ENCODE assay signal across 8 mouse cellular contexts in the genomic region with DNA sequence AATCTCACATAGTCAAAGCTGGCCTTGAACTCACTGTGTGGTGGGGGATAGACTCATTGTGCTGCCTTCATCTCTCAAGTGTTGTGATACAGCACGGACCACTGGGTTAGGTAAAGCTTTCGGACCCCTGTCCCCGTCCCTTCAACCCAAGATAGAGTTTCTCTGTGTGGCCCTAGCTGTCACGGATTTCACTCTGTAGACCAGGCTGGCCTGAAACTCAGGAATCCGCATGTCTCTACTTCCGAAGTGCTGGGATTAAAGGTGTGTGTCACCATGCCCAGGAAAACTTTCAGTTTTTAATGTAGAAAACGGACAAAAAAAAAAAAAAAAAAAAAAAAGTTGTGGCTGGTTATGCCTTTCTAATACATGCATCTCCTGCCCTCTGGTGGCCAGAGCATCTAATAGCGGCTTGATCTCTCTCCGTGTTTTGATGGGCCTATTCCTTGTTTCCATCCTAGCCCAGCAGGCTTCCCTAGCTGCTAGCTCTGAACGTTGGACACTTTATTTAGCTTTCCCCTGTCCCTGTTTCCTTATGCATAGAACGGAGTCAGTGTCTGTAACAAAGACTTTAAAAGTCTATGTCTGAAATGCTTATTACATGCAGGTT. TPM values are rescaled to one million over a fixed set of nuclear protein-coding genes. Genes with fewer than 3 reads are reported as not detected.
A peak's percentile ranks its signal among the peaks of the same experiment; 100 is the strongest.
DNase-seq lines count a peak whose midpoint lies in the region; ATAC-seq and TF ChIP-seq lines count a peak whose summit lies in the region.

No protein-coding gene starts in this region.

- peak; percentile 41 to 60 for DNase-seq in heart, adult 2 months
- DNase-seq in WW6 (ENCODE audit: low read depth, low spot score), result peak; percentile 18
- peak; percentile 73 to 77 for DNase-seq in cerebellum, postnatal 36 days
- peak; percentile 33 for DNase-seq in gastrocnemius, postnatal 25 days
- DNase-seq in large intestine, adult 2 months (ENCODE audit: low read depth, low spot score), result peak; percentile 29
- peak; percentile 74 for DNase-seq in lung, postnatal 0 days (ENCODE audit: low spot score)

- H3K9ac ChIP-seq in heart, adult 2 months (ENCODE audit: low read depth, low read length), result no peak overlapping the region
- H3K9ac ChIP-seq in heart, embryonic 11.5 days (ENCODE audit: low read depth, low read length), result no peak overlapping the region
- no peak overlapping the region for H3K9ac ChIP-seq in lung, postnatal 0 days (replicated peaks; ENCODE audit: low read depth)

- WGBS in heart, adult 2 months, result 35% methylated on average over 11 of the region's 11 CpGs
- 38% methylated on average over 11 of the region's 11 CpGs for WGBS in heart, embryonic 11.5 days (ENCODE audit: insufficient replicate concordance)
- WGBS in large intestine, adult 2 months, result 40% methylated on average over 11 of the region's 11 CpGs
- WGBS in lung, postnatal 0 days, result 39% methylated on average over 11 of the region's 11 CpGs
- 40% methylated on average over 11 of the region's 11 CpGs for WGBS in small intestine, adult 2 months

- no peak overlapping the region for H3K4me2 ChIP-seq in heart, embryonic 11.5 days
- H3K4me2 ChIP-seq in lung, postnatal 0 days (replicated peaks; ENCODE audit: low read depth, low read length), result no peak overlapping the region

- intact Hi-C loops in heart, adult 2 months (cut with DNase I), result loop anchor here (5.0 to 10.0 kb wide), 4 partner anchors 52 to 414 kb away; a partner anchor contains a TSS

- no peaks in the 10 kb centered on the region for H3K4me1 ChIP-seq in heart, adult 2 months (ENCODE audit: control insufficient read depth, insufficient read depth, low read length)
- H3K4me1 ChIP-seq in heart, embryonic 11.5 days (ENCODE audit: control insufficient read depth, insufficient read depth, low read length), result no peaks in the 10 kb centered on the region
- H3K4me1 ChIP-seq in lung, postnatal 0 days (ENCODE audit: insufficient read depth, low read depth, low read length), result no peaks in the 10 kb centered on the region
- H3K4me1 ChIP-seq in small intestine, adult 2 months (ENCODE audit: control insufficient read depth, insufficient read depth, insufficient read length, low read length), result no peaks in the 10 kb centered on the region

- 0 out of 2 replicates have a peak, but pooled peaks cover 3% of the 10 kb centered on the region for H3K9me3 ChIP-seq in heart, embryonic 11.5 days (replicated peaks; ENCODE audit: control insufficient read depth, low read length)
- peaks cover 3% of the 10 kb centered on the region; the same call in 1 of the 2 replicates for H3K9me3 ChIP-seq in lung, postnatal 0 days (ENCODE audit: low read length)

- H3K79me2 ChIP-seq in heart, adult 2 months (replicated peaks; ENCODE audit: control insufficient read depth, insufficient read depth, low read length), result no peaks in the 10 kb centered on the region

- no peak overlapping the region for H3K4me3 ChIP-seq in heart, adult 2 months
- no peak overlapping the region for H3K4me3 ChIP-seq in heart, embryonic 11.5 days (ENCODE audit: low read depth, low read length)
- no peak overlapping the region for H3K4me3 ChIP-seq in lung, postnatal 0 days (ENCODE audit: low read depth, low read length)
- H3K4me3 ChIP-seq in small intestine, adult 2 months (ENCODE audit: low read depth, low read length), result no peak overlapping the region

- no peak for ATAC-seq in heart, embryonic 11.5 days (replicated peaks; ENCODE audit: insufficient number of reproducible peaks, low FRiP score, low TSS enrichment)
- no peak for ATAC-seq in lung, postnatal 0 days

- peak; percentile 79 for TF ChIP-seq CTCF in heart, adult 2 months (IDR thresholded peaks at IDR 0.05)
- TF ChIP-seq CTCF in lung, postnatal 0 days (IDR thresholded peaks at IDR 0.05), result peak; percentile 84
- peak; percentile 43; the same call in 1 of the 2 replicates for TF ChIP-seq CTCF in small intestine, adult 2 months (IDR thresholded peaks at IDR 0.05; ENCODE audit: extremely low read depth, insufficient read length, insufficient replicate concordance, low read depth, low read length)

- no peak for TF ChIP-seq POLR2A in heart, adult 2 months (IDR thresholded peaks at IDR 0.05; ENCODE audit: insufficient read depth, low read depth, low read length)
- TF ChIP-seq POLR2A in small intestine, adult 2 months (IDR thresholded peaks at IDR 0.05; ENCODE audit: low read depth, low read length), result no peak

- no peaks in the 10 kb centered on the region for H3K27me3 ChIP-seq in heart, adult 2 months (ENCODE audit: control insufficient read depth, insufficient read depth, low read length)
- H3K27me3 ChIP-seq in heart, embryonic 11.5 days (ENCODE audit: control insufficient read depth, insufficient read depth, low read length), result no peaks in the 10 kb centered on the region
- no peaks in the 10 kb centered on the region for H3K27me3 ChIP-seq in lung, postnatal 0 days (replicated peaks; ENCODE audit: insufficient read depth, low read length)
- no peaks in the 10 kb centered on the region for H3K27me3 ChIP-seq in small intestine, adult 2 months (ENCODE audit: control insufficient read depth, insufficient read depth, low read length)

- no peaks in the 10 kb centered on the region for H3K36me3 ChIP-seq in heart, adult 2 months (ENCODE audit: control insufficient read depth, insufficient read depth, low read length)
- H3K36me3 ChIP-seq in heart, embryonic 11.5 days (ENCODE audit: control insufficient read depth, insufficient read depth, low read length), result no peaks in the 10 kb centered on the region
- H3K36me3 ChIP-seq in lung, postnatal 0 days (ENCODE audit: insufficient read depth, low read length), result no peaks in the 10 kb centered on the region
- H3K36me3 ChIP-seq in small intestine, adult 2 months (ENCODE audit: control insufficient read depth, insufficient read depth, low read length), result no peaks in the 10 kb centered on the region

- no peak overlapping the region for H3K27ac ChIP-seq in heart, adult 2 months
- H3K27ac ChIP-seq in heart, embryonic 11.5 days (ENCODE audit: low read depth, low read length), result no peak overlapping the region
- no peak overlapping the region for H3K27ac ChIP-seq in lung, postnatal 0 days (ENCODE audit: low read length)
- H3K27ac ChIP-seq in small intestine, adult 2 months (ENCODE audit: insufficient read depth, low read depth, low read length), result no peak overlapping the region

- TF ChIP-seq EP300 in heart, adult 2 months (IDR thresholded peaks at IDR 0.05; ENCODE audit: insufficient read depth, low read depth, low read length), result 0 out of 2 replicates have a peak, but pooled peaks have one; percentile 36
- TF ChIP-seq EP300 in lung, postnatal 0 days (IDR thresholded peaks at IDR 0.05), result no peak

RNA-seq across cellular contexts. Expression of a gene that starts 53.7 kb away (rescaled TPM):
- total RNA-seq in heart, adult 2 months (2021), result 1 to 10 TPM; 3.9 to 5.9 TPM
- 3.2 and 3.3 TPM in 2 replicates for polyA plus RNA-seq in heart, adult 2 months (2012; rRNA removed)
- polyA plus RNA-seq in heart, embryonic 11.5 days (2014; fragmentation: Nextera tagmentation; extraction: Ambion mirVana), result 20.2 and 20.5 TPM in 2 replicates
- under 1 TPM; 0.79 to 0.80 TPM for total RNA-seq in gastrocnemius, postnatal 25 days (2021)
- 3.5 and 4.5 TPM in 2 replicates for polyA plus RNA-seq in large intestine, adult 2 months (2012; rRNA removed)
- 19.6 and 21.5 TPM in 2 replicates for polyA plus RNA-seq in lung, postnatal 0 days (2015; fragmentation: Nextera tagmentation; extraction: Ambion mirVana)
- polyA plus RNA-seq in small intestine, adult 2 months (2012; rRNA removed), result 0.36 and 1.5 TPM in 2 replicates

Comparison
In these comparisons a context has a peak if more than half of its experiments do, and no peak if none do; other contexts are left out.
1. DNase-seq: peak in every context shown above with its lines; median percentile 75 in cerebellum, postnatal 36 days; 74 in lung, postnatal 0 days; 50 in heart, adult 2 months; 33 in gastrocnemius, postnatal 25 days; 29 in large intestine, adult 2 months; 18 in WW6.